Comparison of ENCODE assay signal across 8 mouse cellular contexts in the genomic region with DNA sequence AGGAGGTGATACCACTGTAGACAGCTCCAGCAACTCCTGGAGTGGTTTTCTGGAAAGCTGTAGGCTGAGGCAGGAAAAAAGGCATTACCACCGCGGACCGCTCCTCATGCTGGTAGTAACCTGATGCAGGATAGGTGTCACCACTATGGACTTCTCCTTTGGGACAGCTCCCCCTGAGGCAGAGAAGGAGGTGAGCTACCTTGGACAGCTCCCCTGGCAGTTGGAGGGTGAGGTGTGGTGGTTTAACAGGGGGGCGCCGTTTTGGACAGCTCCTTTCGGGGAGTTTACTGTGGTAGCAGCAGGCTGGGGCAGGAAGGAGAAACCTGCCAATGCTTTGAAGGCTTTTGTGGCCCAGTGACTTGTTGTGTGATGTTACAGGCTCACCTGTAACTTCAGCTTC. TPM values are rescaled to one million over a fixed set of nuclear protein-coding genes. Genes with fewer than 3 reads are reported as not detected.
A peak's percentile ranks its signal among the peaks of the same experiment; 100 is the strongest.
DNase-seq lines count a peak whose midpoint lies in the region; ATAC-seq and TF ChIP-seq lines count a peak whose summit lies in the region.

No protein-coding gene starts in this region.

- H3K27ac ChIP-seq in thymus, adult 2 months (ENCODE audit: control insufficient read depth, insufficient read depth, low read length): no peak overlapping the region

- no peak for TF ChIP-seq POLR2A in thymus, adult 2 months (IDR thresholded peaks at IDR 0.05; ENCODE audit: control insufficient read depth, extremely low read depth, insufficient read depth, low read length, poor library complexity)

- no peaks in the 10 kb centered on the region for H3K27me3 ChIP-seq in thymus, adult 2 months (ENCODE audit: control insufficient read depth, insufficient read depth, low read length)

- H3K4me3 ChIP-seq in thymus, adult 2 months (ENCODE audit: control insufficient read depth, insufficient read depth, low read length): no peak overlapping the region

- no peak for TF ChIP-seq CTCF in thymus, adult 2 months (IDR thresholded peaks at IDR 0.05; ENCODE audit: borderline replicate concordance, control insufficient read depth, extremely low read depth, insufficient read depth, low read length, poor library complexity)

- no peaks in the 10 kb centered on the region for H3K36me3 ChIP-seq in thymus, adult 2 months (ENCODE audit: control insufficient read depth, insufficient read depth, low read length)

- ATAC-seq in megakaryocyte, adult 5-6 weeks (ENCODE audit: poor library complexity, severe bottlenecking): no peak
- no peak for ATAC-seq in inflammation-experienced regulatory T-cells, adult 6 months

- H3K4me1 ChIP-seq in thymus, adult 2 months (replicated peaks; ENCODE audit: control insufficient read depth, insufficient read depth, low read length): no peaks in the 10 kb centered on the region

- DNase-seq in thymus, adult 2 months: peak; percentile 2
- DNase-seq in thymus, postnatal 10 days (ENCODE audit: low spot score in 2 of 2): no peak
- DNase-seq in embryo, embryonic 11 days: peak; percentile 68
- peak; percentile 29 to 64 for DNase-seq in kidney, postnatal 36 days
- DNase-seq in ovary, adult 18-20 months (ENCODE audit: low spot score): peak; percentile 33
- no peak for DNase-seq in layer of hippocampus, adult 8-10 months (ENCODE audit: low spot score in 2 of 2)

- WGBS in thymus, adult 2 months: 31% methylated on average over 6 of the region's 6 CpGs

RNA-seq across cellular contexts. Expression of a gene that starts 42.8 kb away (rescaled TPM):
- not detected in 2 replicates for polyA plus RNA-seq in thymus, adult 2 months (2012; rRNA removed)
- total RNA-seq in layer of hippocampus, adult 8-10 months (2022): not detected
- not detected in 2 replicates for total RNA-seq in megakaryocyte, adult 5-6 weeks (2015)
- not detected in 2 replicates for total RNA-seq in megakaryocyte, adult 5-6 weeks (2017)
- polyA plus RNA-seq in inflammation-experienced regulatory T-cells, adult 6 months (2017; shearing (Covaris generic)): not detected

Comparison
In these comparisons a context has a peak if more than half of its experiments do, and no peak if none do; other contexts are left out.
1. DNase-seq: peak in thymus, adult 2 months (single experiment), embryo, embryonic 11 days (single experiment), kidney, postnatal 36 days (2 of 2) and ovary, adult 18-20 months (single experiment); none in thymus, postnatal 10 days (0 of 2) and layer of hippocampus, adult 8-10 months (0 of 2).